Mouse (Mus musculus) kidney, postnatal 36 days (tissue): ENCODE data around the gene Fam155a.
A peak's percentile ranks its signal among the peaks of the same experiment; 100 is the strongest.
"Not testable (repeated sequence)": the region's sequence is repeated elsewhere in the genome, so short reads cannot be mapped to it uniquely, and the experiment has no call there.

Experiments used
- DNase-seq, 2 experiments: peaks; one replicate each; pipeline ENCODE4 v3.0.0; 2021 to 2022; ENCODE audit warnings: mixed read lengths in 2 of 2

Fam155a gene

DNA sequence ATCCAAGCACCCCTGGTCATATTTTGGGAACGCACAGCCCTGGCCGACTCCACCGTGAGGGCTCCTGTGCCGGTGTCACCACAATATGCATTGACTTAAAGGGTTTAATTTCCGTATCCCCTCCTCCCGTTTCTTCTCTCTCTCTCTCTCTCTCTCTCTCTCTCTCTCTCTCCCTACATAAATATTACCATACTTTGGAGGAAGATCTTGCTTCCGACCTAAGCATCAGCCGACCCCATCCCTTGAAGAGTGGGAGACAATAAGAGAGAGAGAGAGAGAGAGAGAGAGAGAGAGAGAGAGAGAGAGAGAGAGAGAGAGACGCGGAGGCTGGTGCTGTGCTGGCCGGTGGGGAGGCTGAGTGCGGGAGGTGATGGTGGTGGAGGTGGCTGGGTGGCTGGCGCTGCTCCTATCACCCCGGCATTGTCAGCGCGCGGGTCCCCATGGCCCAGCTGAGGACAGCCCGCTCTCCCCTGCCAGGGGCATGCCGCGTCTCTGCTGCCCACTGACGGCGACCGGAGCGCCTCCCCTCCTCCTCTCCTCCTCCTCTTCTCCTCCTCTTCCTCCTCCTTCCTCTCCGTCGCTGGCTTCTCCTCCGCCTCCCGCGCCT, at the start of gene Fam155a:
TSS of gene Fam155a (minus strand) at position 163 of the 607 bp plus-strand sequence.
- DNase-seq = no peak

DNA sequence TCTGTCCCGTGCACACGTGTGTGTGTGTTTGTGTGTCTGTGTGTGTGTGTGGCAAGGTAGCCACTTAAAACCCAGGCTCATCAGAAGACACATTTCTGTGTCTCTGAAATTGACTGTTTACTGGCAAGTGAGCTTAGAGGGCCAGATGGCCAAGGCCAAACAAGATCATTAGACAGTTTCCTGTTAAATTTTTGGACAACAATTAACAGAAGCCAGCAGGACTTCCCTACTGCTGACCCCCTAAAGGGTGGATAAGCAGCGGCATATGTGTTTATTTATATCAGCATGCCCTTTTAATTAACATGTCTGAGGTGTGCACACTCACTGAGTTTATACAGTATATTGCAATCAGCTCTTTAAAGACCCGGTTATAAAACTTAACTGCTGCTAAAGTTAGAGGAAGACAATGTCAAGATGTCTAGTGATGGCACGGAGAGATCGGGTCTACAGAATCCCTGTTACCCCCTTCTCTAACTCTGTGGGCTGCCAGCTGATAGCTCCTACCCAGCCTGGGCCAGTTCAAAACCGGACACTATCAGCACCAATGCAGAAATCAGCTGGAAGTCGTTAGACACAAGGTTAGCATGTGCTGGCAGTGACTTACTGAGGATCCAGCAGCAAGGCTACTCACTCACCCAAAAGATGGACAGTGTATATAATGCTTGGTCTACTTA, 42.4 kb upstream of the Fam155a start:
- no peak for DNase-seq

- no peak for DNase-seq
Measured at GRCm38 (mm10) chr8:9810955-9811530, 40.1 kb upstream of the Fam155a start.

- peak in 1 of 2 experiments; percentile 3 for DNase-seq
Measured at GRCm38 (mm10) chr8:9808596-9808995, 37.6 kb upstream of the Fam155a start.

GRCm38 (mm10) chr8:9805676-9806075, 34.7 kb upstream of the Fam155a start:
- DNase-seq = no peak

- DNase-seq = not testable (repeated sequence)
Measured at GRCm38 (mm10) chr8:9800346-9800745, 29.4 kb upstream of the Fam155a start.

GRCm38 (mm10) chr8:9799923-9800322, 29.0 kb upstream of the Fam155a start:
- DNase-seq = no peak

DNA sequence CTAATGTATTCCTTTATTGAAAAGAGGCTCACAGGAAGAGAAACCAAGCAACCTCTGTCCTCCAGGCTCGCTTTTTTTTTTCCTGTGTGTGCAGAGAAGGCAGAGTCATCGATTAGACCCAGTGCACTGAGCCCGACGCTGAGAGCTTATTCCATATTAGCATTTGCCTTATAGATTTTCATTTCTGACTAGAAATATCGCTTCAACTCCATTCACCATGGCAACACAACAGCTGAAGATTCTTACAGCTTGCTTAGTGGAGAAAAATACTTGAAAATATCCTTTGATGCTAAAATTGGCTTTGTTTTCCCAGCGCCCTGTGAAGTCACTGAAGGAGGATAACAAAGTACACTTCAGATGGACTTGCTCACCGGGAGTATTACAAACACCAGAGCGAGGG, 26.6 kb upstream of the Fam155a start:
- DNase-seq = no peak

DNA sequence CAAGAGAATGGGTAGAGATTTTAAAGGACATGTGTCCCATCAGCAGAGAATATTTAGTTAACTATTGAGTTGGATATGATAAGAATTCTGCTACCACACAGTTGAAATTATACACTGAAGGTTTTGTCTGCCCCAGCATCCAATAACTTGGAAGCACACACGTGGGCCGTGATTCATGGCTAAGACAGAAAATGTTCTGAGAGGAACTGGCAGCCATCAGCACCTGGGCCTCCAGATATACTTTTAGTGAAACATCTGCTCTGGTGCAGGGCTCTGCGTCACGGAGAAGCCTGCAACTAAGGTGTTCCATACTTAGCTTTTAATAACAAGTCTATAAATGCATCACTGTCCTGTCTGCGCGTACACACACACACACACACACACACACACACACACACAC, 24.8 kb upstream of the Fam155a start:
- no peak for DNase-seq

DNA sequence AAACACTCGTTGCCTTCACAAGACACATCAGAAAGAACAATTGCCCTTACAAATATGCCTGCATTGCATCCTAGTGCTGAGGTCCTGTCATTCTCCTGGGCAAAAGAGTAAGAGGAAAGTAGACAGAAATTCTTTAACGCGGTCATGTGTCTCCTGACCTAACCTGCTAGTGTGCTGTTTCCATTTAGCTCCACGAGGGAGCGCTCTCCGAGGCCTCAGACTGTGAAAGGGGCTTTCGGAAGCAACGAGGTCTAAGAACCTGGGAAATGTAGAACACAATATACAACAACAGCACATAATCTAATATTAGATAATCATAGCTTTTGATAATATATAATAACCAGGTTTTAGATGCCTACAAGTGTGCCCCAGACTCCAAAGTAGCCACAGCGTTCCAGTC, 22.4 kb upstream of the Fam155a start:
- DNase-seq = no peak

- no peak for DNase-seq
Measured at GRCm38 (mm10) chr8:9780332-9780731, 9.4 kb upstream of the Fam155a start.

DNA sequence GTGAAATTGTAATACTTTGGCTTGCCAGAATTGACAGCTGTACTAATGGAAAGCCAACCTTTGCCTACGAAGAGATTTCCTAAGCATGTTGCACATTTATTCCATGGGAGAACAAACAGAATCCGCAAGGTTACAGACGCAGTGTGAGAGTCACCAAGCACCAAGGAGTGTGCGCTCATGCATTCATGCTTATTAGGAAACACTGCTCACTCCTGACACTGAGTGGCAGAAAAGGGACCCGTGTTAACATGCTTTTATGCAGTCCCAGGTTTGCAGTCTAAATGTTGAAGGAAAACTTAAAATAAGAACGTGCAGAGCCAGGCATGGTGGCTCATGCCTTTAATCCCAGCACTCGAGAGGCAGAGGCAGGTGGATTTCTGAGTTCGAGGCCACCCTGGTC, 7.2 kb upstream of the Fam155a start:
- DNase-seq = no peak

GRCm38 (mm10) chr8:9776818-9777217, 5.9 kb upstream of the Fam155a start:
- no peak for DNase-seq

DNA sequence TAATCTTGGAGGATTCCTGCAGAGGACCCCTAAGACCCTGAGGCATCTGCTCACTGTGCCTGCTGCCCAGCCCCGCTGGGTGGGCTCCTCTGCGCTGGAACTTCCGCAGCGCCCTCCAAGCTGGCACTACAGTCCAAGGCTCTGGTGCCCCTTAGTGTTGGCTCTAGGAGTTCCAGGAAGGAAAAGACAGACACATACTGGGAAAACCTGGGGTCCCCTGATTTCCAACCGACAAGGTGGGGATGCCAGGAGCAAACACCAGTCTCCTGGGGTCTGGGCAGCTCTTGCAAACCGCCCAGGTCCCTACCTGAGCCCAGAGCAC, 1.5 kb upstream of the Fam155a start:
- DNase-seq = no peak

DNA sequence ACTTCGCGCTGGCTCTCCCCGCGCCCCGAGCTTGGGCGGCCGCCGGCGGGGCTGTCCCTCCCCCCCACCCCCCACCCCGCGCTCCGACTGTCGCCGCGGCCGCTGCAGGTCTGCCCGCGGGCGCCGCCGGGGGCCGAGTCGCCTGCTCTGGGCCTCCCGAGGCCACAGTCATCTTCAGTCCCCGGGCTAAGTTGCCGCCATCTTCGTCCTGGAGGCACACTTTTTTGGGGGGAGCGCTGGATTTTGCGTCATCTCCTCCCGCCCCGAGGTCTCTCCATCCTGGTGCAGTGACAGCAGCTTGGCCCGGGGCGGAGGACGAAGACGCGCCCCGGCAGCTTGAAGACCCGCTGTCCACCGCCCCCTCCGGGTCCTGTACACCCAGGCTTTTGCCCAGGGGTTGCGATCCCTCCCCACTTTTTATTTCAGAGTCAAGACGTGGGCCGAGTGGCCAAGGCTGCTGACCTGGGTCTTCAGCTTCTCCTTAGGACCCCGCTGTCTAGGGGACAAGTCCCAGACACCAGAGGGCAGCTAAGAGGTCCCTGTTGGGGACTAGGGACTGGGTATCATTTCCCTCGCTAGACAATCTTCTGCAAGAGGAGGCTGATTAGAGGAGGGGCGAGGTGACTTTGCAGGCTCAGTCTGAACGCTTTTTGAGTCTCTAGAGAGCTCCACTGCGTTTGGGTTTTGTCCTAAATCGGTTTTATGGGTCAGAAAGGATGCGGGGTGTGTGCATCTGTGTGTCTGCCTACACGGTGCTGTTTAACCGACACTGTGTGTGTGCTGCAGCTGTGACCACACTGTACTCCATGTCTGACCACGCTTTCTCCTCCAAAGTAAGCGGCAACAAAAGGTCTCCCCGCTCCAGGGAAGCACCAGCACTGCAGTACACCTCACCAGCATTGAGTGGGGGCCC, 901 bp upstream of the Fam155a start:
- no peak for DNase-seq

GRCm38 (mm10) chr8:9770261-9770998, 531 bp downstream of the Fam155a start:
- DNase-seq = peak in 1 of 2 experiments; percentile 5

GRCm38 (mm10) chr8:9769061-9769460, 1.9 kb downstream of the Fam155a start:
- peak; percentile 32 to 83 for DNase-seq

- no peak for DNase-seq
Measured at GRCm38 (mm10) chr8:9735169-9735568, 35.8 kb downstream of the Fam155a start.

GRCm38 (mm10) chr8:9709791-9710190, 61.2 kb downstream of the Fam155a start:
- no peak for DNase-seq

- no peak for DNase-seq
Measured at GRCm38 (mm10) chr8:9707433-9707832, 63.5 kb downstream of the Fam155a start.

DNA sequence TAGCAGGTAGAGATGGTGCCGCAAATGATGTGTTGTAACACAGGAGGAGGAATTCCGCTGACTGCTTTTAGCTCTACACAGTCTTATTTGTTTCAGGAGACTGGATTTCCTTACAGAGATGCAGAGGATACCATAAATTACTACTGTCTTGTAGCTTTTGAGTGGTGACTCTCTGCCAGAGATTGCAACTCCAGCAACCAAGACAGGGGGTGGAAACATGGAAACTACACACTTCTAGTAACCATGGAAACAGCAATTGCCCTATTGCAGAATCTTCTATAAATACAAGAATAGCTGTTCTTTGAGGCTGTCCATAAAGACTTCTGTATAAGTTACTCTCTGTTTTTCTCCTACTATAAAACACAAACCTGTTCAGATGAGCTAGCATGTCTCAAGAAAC, 76.2 kb downstream of the Fam155a start:
- no peak for DNase-seq

DNA sequence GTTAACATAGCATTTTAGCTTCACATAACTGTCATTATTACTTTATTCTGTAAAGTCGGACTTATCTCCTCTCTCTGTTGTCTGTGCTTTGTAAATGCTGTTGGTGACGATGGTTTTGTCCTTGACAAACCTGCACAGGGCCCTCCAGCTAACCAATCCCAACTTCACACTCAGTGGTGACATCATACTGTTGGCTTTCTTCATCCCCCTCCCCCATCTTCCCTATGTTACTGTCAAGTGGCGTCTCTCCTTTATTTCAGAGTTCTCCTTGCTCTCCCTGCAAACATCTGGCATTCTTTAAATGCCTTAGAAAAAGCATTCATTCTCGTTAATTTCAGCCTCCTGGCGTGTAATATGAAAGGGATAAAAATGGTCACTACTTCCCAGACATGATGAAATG, 78.6 kb downstream of the Fam155a start:
- DNase-seq = no peak

- not testable (repeated sequence) for DNase-seq
Measured at GRCm38 (mm10) chr8:9660014-9660413, 110.9 kb downstream of the Fam155a start.
